Mouse (Mus musculus): ENCODE results near the gene Filip1l.

GRCm38 (mm10) chr16:57349039-57349438 is 3.9 kb upstream of the Filip1l start:
- TF ChIP-seq ZNF384 (IDR thresholded peaks at IDR 0.05; ENCODE audit: low read depth, low read length) (no peak), MAFK (IDR thresholded peaks at IDR 0.05; ENCODE audit: insufficient read depth, low read depth, low read length) (no peak), CHD2 (IDR thresholded peaks at IDR 0.05; ENCODE audit: low read depth, low read length) (no peak), ZC3H11A (IDR thresholded peaks at IDR 0.05; ENCODE audit: borderline replicate concordance, low read depth, low read length) (no peak), HCFC1 (IDR thresholded peaks at IDR 0.05; ENCODE audit: borderline replicate concordance, insufficient read depth, low read length) (no peak)
